Mouse (Mus musculus) megakaryocyte, embryonic 14.5 days (primary cell): ENCODE measurements around the gene Clasp2.

Experiments
- FLI1 ChIP-seq: IDR thresholded peaks from 2 replicates; pipeline ENCODE4 v1.6.1; 2012; ENCODE audit warnings: low read length, inconsistent platforms, mixed read lengths
- GATA1 ChIP-seq: IDR thresholded peaks from 3 replicates; pipeline ENCODE4 v1.6.1; 2012; ENCODE audit warnings: mixed read lengths, low read length, inconsistent platforms, borderline replicate concordance

- TF ChIP-seq FLI1: no peak
- TF ChIP-seq GATA1: no peak
These were observed 114.2 kb downstream of the Clasp2 start for GRCm38 (mm10) chr9:113855441-113855840.
